Comparison of ENCODE assay signal across 14 mouse cellular contexts in the genomic region with DNA sequence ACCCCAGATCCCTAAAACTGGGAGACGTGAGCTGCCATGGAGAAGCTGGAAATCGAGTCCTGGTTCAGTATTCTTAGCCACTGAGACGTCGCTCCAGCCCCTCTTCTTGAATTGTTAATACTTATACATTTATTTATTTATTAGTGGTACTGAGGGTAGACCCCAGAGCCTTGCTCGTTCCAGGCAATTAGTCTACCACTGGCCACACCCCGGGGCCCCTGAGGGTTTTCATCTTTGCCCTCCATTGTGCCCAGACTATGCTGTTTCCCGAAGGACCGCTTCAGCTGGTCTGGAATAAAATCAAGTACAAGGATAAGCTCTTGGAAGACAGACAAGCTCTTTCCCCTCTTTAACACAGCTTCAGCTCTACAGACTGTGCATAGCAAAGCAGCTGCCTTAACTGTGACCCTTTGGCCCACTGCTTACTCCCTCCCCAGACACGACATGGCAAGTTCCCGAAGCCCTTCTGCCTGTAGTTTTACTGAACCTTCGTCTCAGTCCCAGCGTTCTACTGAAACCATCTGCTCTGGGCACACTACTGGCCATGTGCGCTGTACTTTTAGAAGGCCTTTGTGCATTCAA. TPM values are rescaled to one million over a fixed set of nuclear protein-coding genes. Genes with fewer than 3 reads are reported as not detected.
DNase-seq lines count a peak whose midpoint lies in the region; ATAC-seq and TF ChIP-seq lines count a peak whose summit lies in the region.
"Had no signal": no experiment of that assay in that cellular context is flagged by ENCODE, and none has a peak within 500 bp of the region (broad histone marks: within the 10 kb centered on the region; RNA-seq: fewer than 3 reads in every experiment).

No protein-coding gene starts in this region.

- H3K4me1 ChIP-seq in forebrain, embryonic 13.5 days: peaks cover 9% of the 10 kb centered on the region; the same call in 1 of the 2 replicates
- peaks cover 8% of the 10 kb centered on the region; the same call in 1 of the 2 replicates for H3K4me1 ChIP-seq in forebrain, embryonic 12.5 days
- peaks cover 4% of the 10 kb centered on the region; the same call in 1 of the 2 replicates for H3K4me1 ChIP-seq in neural tube, embryonic 11.5 days (ENCODE audit: control insufficient read depth, insufficient read depth, low read length)
- peaks cover 16% of the 10 kb centered on the region for H3K4me1 ChIP-seq in midbrain, embryonic 12.5 days
- 0 out of 2 replicates have a peak, but pooled peaks cover 2% of the 10 kb centered on the region for H3K4me1 ChIP-seq in stomach, postnatal 0 days (replicated peaks; ENCODE audit: control insufficient read depth, insufficient read depth)

- DNase-seq in neural tube, embryonic 11.5 days (ENCODE audit: low spot score): no peak
- no peak for DNase-seq in neural tube, embryonic 10.5 days (ENCODE audit: extremely low spot score, low spot score)
- DNase-seq in stomach, postnatal 0 days (ENCODE audit: low spot score): no peak
- no peak for DNase-seq in layer of hippocampus, adult 2 months (ENCODE audit: low spot score in 2 of 2)
- DNase-seq in ovary, postnatal 10 days (ENCODE audit: low spot score): no peak
- DNase-seq: liver, postnatal 0 days; thymus, postnatal 36 days had no signal

- no peaks in the 10 kb centered on the region for H3K9me3 ChIP-seq in forebrain, embryonic 13.5 days (replicated peaks)
- H3K9me3 ChIP-seq in forebrain, embryonic 12.5 days: no peaks in the 10 kb centered on the region
- no peaks in the 10 kb centered on the region for H3K9me3 ChIP-seq in neural tube, embryonic 11.5 days (ENCODE audit: control insufficient read depth, low read length)
- no peaks in the 10 kb centered on the region for H3K9me3 ChIP-seq in midbrain, embryonic 12.5 days
- no peaks in the 10 kb centered on the region for H3K9me3 ChIP-seq in stomach, postnatal 0 days (ENCODE audit: control insufficient read depth, low read length)
- H3K9me3 ChIP-seq: limb, embryonic 12.5 days had no signal

- H3K27ac ChIP-seq in forebrain, embryonic 13.5 days: 0 out of 2 replicates have a peak overlapping the region, but pooled peaks have one; percentile 17
- no peak overlapping the region for H3K27ac ChIP-seq in forebrain, embryonic 12.5 days
- H3K27ac ChIP-seq in neural tube, embryonic 11.5 days (ENCODE audit: low read depth, low read length): peak overlapping the region; percentile 46
- H3K27ac ChIP-seq in midbrain, embryonic 12.5 days (replicated peaks): peak overlapping the region; percentile 58
- H3K27ac ChIP-seq in stomach, postnatal 0 days (replicated peaks): no peak overlapping the region
- no peak overlapping the region for H3K27ac ChIP-seq in layer of hippocampus, adult 2 months
- H3K27ac ChIP-seq: limb, embryonic 12.5 days had no signal

- H3K36me3 ChIP-seq in forebrain, embryonic 13.5 days (ENCODE audit: poor library complexity, severe bottlenecking): no peaks in the 10 kb centered on the region
- no peaks in the 10 kb centered on the region for H3K36me3 ChIP-seq in forebrain, embryonic 12.5 days (replicated peaks)
- no peaks in the 10 kb centered on the region for H3K36me3 ChIP-seq in neural tube, embryonic 11.5 days (ENCODE audit: control insufficient read depth, insufficient read depth, low read length)
- H3K36me3 ChIP-seq in midbrain, embryonic 12.5 days: no peaks in the 10 kb centered on the region
- H3K36me3 ChIP-seq in stomach, postnatal 0 days (ENCODE audit: control insufficient read depth, insufficient read depth, low read length): no peaks in the 10 kb centered on the region
- H3K36me3 ChIP-seq: limb, embryonic 12.5 days had no signal

- peak; percentile 58 for ATAC-seq in forebrain, embryonic 13.5 days
- no peak for ATAC-seq in forebrain, embryonic 12.5 days (ENCODE audit: low FRiP score)
- ATAC-seq in neural tube, embryonic 11.5 days (ENCODE audit: insufficient read depth, low FRiP score, low TSS enrichment): 0 out of 2 replicates have a peak, but pooled peaks have one; percentile 48
- peak; percentile 45 for ATAC-seq in midbrain, embryonic 12.5 days (ENCODE audit: low FRiP score, low read depth)
- peak; percentile 36 for ATAC-seq in stomach, postnatal 0 days (ENCODE audit: low FRiP score, low TSS enrichment)
- ATAC-seq: liver, postnatal 0 days had no signal

- H3K27me3 ChIP-seq in forebrain, embryonic 13.5 days: no peaks in the 10 kb centered on the region
- no peaks in the 10 kb centered on the region for H3K27me3 ChIP-seq in forebrain, embryonic 12.5 days
- no peaks in the 10 kb centered on the region for H3K27me3 ChIP-seq in neural tube, embryonic 11.5 days (ENCODE audit: control insufficient read depth, insufficient read depth, low read length)
- 0 out of 2 replicates have a peak, but pooled peaks cover 3% of the 10 kb centered on the region for H3K27me3 ChIP-seq in midbrain, embryonic 12.5 days
- H3K27me3 ChIP-seq in stomach, postnatal 0 days (ENCODE audit: control insufficient read depth, insufficient read depth, low read length): no peaks in the 10 kb centered on the region
- H3K27me3 ChIP-seq: limb, embryonic 12.5 days had no signal

- no peak for TF ChIP-seq CTCF in stomach, postnatal 0 days (IDR thresholded peaks at IDR 0.05; ENCODE audit: low read depth)
- TF ChIP-seq CTCF in layer of hippocampus, adult 2 months (conservative IDR thresholded peaks at IDR 0.05): no peak

- no peak overlapping the region for H3K9ac ChIP-seq in forebrain, embryonic 13.5 days
- H3K9ac ChIP-seq in forebrain, embryonic 12.5 days: no peak overlapping the region
- H3K9ac ChIP-seq in neural tube, embryonic 11.5 days (ENCODE audit: low read length): peak overlapping the region; percentile 7; the same call in 1 of the 2 replicates
- H3K9ac ChIP-seq in midbrain, embryonic 12.5 days (replicated peaks): no peak overlapping the region
- H3K9ac ChIP-seq in stomach, postnatal 0 days (ENCODE audit: low read length): no peak overlapping the region
- H3K9ac ChIP-seq: limb, embryonic 12.5 days; liver, postnatal 0 days had no signal

- WGBS in forebrain, embryonic 13.5 days: 58% methylated on average over 13 of the region's 13 CpGs
- 66% methylated on average over 13 of the region's 13 CpGs for WGBS in forebrain, embryonic 12.5 days
- WGBS in neural tube, embryonic 11.5 days: 63% methylated on average over 13 of the region's 13 CpGs
- 62% methylated on average over 13 of the region's 13 CpGs for WGBS in midbrain, embryonic 12.5 days
- WGBS in stomach, postnatal 0 days: 42% methylated on average over 13 of the region's 13 CpGs

- TF ChIP-seq EP300 in stomach, postnatal 0 days (optimal IDR thresholded peaks at IDR 0.05): no peak

- H3K4me2 ChIP-seq in forebrain, embryonic 13.5 days: no peak overlapping the region
- no peak overlapping the region for H3K4me2 ChIP-seq in forebrain, embryonic 12.5 days
- H3K4me2 ChIP-seq in neural tube, embryonic 11.5 days (ENCODE audit: low read depth): no peak overlapping the region
- H3K4me2 ChIP-seq in midbrain, embryonic 12.5 days (replicated peaks): no peak overlapping the region
- no peak overlapping the region for H3K4me2 ChIP-seq in stomach, postnatal 0 days (replicated peaks; ENCODE audit: low read depth)
- H3K4me2 ChIP-seq: limb, embryonic 12.5 days had no signal

- H3K4me3 ChIP-seq in forebrain, embryonic 13.5 days: no peak overlapping the region
- H3K4me3 ChIP-seq in forebrain, embryonic 12.5 days (replicated peaks): no peak overlapping the region
- H3K4me3 ChIP-seq in neural tube, embryonic 11.5 days (ENCODE audit: low read depth, low read length): no peak overlapping the region
- H3K4me3 ChIP-seq in midbrain, embryonic 12.5 days: no peak overlapping the region
- H3K4me3 ChIP-seq in stomach, postnatal 0 days (ENCODE audit: low read depth, low read length): no peak overlapping the region
- H3K4me3 ChIP-seq in layer of hippocampus, adult 2 months: no peak overlapping the region
- H3K4me3 ChIP-seq: limb, embryonic 12.5 days had no signal

RNA-seq across cellular contexts. Expression of gene Gpr156, which starts 39.1 kb away (rescaled TPM):
- polyA plus RNA-seq in forebrain, embryonic 13.5 days (2015; fragmentation: Nextera tagmentation; extraction: Ambion mirVana): 5.5 TPM in 2 replicates
- polyA plus RNA-seq in forebrain, embryonic 12.5 days (2016; fragmentation: Nextera tagmentation; extraction: Ambion mirVana): 4.6 and 5.4 TPM in 2 replicates
- 7.1 and 7.8 TPM in 2 replicates for polyA plus RNA-seq in neural tube, embryonic 11.5 days (2014; fragmentation: Nextera tagmentation; extraction: Ambion mirVana)
- polyA plus RNA-seq in midbrain, embryonic 12.5 days (2016; fragmentation: Nextera tagmentation; extraction: Ambion mirVana): 6.8 and 7.7 TPM in 2 replicates
- 0.07 TPM in 2 replicates for polyA plus RNA-seq in stomach, postnatal 0 days (2015; fragmentation: Nextera tagmentation; extraction: Ambion mirVana)
- under 1 TPM; 0.74 to 0.81 TPM for total RNA-seq in layer of hippocampus, adult 2 months (2021)
- total RNA-seq: common myeloid progenitor, adult 5-6 weeks; heart, postnatal 25 days; MEL had no signal

Comparison
In these comparisons a context has a peak if more than half of its experiments do, and no peak if none do; other contexts are left out.
1. H3K27ac ChIP-seq: peak in forebrain, embryonic 13.5 days (single experiment), neural tube, embryonic 11.5 days (single experiment) and midbrain, embryonic 12.5 days (single experiment); none in forebrain, embryonic 12.5 days (single experiment), stomach, postnatal 0 days (single experiment) and layer of hippocampus, adult 2 months (single experiment).